Mouse (Mus musculus): ENCODE data around the gene Rpusd1. TPM values are rescaled to one million over a fixed set of nuclear protein-coding genes. Genes with fewer than 3 reads are reported as not detected.

Gene Rpusd1
- polyA plus RNA-seq (2012; rRNA removed) = 16.2 and 21.7 TPM in 2 replicates

- peak; percentile 91 for DNase-seq (ENCODE audit: low spot score)
These were observed at the start of gene Rpusd1, which contains the start of gene Chtf18 for GRCm38 (mm10) chr17:25727265-25728008. Gene Rpusd1, plus strand, starts transcription at chr17:25727670. Gene Chtf18, minus strand, starts transcription at chr17:25727419.

DNA sequence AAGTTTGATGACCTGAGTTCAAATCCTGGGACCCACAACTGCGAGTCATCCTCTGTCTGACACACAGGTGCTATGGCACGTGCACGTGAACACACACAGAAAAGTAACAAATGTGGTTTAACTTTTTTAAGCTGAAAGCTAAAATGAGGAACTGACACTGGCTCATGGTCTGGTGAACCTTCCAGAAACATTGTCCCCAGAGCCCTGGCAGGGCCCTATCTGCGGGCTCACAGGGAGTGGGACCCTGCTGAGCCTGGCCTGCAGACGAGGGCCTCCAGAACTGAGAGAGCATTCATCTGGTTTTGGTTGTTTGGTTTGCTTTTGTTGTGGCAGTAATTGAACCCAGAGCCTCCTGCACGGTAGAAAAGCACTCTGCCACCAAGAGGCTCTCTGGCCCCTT is 49.5 kb upstream of the Rpusd1 start:
- no peak for DNase-seq (ENCODE audit: low spot score)

- DNase-seq (ENCODE audit: low spot score) = no peak
These were observed 47.7 kb upstream of the Rpusd1 start for GRCm38 (mm10) chr17:25679818-25680217.

DNA sequence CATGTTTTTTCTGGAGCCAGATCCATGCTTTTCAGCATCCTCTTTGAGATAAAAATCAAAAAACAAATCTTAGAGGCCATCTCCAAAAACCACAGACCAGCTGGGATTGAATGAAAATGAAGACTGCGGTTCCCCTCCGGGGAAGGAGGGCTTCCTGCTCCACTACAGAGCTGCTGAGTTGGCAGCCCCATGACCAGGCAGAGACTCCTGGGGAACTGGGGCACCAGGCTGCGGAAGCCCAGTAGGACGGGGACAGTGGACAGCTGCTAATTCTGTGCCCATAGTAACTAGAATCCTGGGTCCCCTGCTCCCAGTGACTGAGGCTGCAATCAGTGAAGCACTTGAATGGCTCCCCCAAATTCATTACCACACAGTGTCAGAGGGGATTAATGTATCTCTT is 45.8 kb upstream of the Rpusd1 start:
- no peak for DNase-seq (ENCODE audit: low spot score)

DNA sequence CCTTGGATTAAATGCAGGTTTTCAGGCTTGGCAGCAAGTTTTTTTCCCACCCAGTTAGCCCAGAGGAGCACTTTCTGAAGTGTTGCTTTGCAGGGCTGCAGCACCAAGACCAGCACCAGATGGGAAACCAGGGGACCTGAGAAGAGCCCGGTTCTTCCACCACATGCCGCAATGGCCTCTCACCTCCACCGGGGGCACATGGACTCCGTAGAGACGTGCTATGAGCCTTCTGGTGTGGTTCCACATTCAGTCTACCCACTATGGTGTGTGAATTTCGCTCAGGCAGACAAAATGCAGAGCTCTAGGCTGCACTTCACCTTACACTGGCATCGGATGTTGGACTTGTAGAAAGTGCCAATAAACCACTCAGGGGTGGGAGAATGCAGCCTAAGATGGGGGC is 41.1 kb upstream of the Rpusd1 start:
- no peak for DNase-seq (ENCODE audit: low spot score)

DNA sequence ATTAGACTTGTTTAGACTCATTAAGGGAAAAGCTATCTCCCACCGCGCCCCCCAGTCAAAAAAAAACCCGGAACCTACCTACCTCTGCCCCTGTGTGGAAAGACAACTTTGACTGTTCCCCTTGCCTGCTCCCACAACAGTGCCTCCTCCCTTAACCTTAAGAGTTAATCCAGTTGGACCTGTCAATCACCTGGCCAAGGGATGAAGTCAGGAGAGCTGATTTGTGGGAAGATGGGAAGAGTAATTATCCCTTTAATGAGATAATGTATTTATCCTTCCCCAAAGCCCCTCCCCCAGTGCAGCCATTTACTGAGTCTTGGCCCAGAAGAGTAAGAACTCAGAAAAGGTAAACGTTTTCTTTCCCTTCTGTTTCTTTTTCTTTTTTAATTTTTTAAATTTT is 38.5 kb upstream of the Rpusd1 start:
- no peak for DNase-seq (ENCODE audit: low spot score)

DNA sequence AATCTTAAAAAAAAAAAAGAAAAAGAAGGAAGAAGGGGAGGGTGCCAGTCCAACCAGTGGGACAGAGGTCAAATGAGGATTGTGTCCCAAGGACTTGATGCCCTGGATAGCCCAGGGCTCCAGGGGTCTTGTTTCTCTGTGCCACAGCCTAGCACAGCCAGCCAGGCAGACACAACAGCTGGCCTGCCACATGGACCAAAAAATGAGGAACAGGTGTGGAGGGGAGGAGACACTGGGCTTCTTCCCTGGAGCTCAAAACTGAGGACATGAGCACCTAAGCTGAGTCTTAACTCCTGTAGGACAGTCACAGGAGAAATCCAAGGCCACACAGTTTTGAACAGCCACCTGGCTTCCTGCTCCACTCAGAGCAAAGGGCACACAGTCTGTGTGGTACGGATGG is 31.2 kb upstream of the Rpusd1 start:
- no peak for DNase-seq (ENCODE audit: low spot score)

DNA sequence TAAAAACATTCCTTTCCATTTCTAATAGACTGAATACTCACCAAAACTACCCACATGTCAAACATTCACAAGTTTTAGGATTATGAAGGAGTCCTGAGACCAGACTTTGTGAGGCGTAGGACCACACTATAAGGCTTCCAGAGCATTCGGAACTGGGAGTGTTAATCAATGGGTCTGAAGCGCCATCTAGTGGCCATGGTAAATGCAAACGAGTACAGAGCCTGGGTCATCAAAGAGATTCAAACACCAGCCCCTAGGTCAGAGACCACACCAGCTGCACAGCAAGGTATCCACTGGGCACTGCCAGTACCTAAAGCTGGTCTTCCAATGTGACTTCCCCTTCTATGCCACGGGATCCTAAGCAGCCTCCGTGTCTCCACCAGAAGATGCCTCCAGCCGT is 29.0 kb upstream of the Rpusd1 start:
- no peak for DNase-seq (ENCODE audit: low spot score)

DNA sequence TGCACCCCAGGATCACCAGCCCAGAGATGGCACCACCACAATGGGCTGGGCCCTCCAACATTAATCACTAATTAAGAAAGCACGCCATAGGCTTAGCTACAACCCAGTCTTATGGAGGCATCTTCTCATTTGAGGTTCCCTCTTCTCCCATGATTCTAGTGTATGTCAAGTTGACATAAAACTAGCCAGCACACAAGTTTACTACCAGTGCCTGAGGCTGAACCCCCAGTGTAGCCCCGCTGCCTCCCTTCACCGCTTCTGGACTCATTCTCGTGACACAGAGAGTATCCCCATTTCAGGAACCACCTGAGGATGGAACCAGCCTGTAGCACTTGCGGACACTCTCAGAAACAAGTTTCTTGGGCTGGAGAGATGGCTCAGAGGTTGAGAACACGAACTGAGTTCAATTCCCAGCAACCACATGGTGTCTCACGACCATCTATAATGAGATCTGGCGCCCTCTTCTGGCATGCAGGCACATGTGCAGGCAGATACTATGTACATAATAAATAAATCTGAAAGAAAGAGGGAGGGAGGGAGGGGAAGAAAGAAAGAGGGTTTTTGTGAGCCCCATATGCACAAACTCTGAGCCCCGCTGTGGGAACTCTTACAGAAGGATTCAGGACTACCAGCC is 26.5 kb upstream of the Rpusd1 start:
- DNase-seq (ENCODE audit: low spot score) = no peak

DNA sequence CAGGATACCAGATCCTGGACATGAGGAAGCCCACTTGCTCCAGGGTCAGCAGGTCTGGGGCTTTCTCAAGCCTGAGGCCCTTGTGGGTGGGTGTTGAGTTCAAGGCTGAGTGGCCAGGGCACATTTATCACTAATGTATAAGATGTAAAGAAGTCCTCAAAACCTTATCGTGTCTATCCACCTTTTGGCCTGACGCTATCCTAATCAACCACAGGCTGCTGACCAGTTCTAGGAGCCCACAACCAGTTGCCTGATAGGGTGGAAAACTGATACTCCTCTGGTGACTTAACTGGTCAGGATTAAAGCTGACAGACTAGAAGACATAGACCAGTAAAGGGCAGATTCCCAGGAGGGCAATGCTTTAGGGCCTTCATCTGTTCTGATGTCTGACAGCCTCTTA is 17.5 kb upstream of the Rpusd1 start:
- DNase-seq (ENCODE audit: low spot score) = no peak

GRCm38 (mm10) chr17:25711136-25711535 is 16.3 kb upstream of the Rpusd1 start:
- DNase-seq (ENCODE audit: low spot score) = no peak

DNA sequence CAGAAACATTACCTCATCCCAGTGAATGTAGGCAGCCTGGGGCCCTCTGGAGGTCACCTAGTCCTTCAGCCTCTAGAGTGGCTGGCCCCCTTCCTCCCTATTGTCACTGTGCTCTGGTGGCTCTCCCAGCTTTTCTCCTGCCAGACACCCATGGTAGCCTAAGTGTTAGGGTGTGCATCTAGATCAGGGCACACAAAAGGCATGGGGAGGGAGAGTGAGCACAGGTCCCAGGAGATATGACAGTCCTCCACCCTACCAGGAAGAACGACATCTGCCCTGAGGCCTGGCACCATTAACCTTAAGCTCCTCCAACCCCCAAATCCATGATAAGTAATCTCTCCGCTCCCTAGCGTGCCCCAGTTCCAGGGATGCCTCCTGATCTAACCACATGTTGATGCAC is 11.8 kb upstream of the Rpusd1 start:
- DNase-seq (ENCODE audit: low spot score) = peak; percentile 13

- DNase-seq (ENCODE audit: low spot score) = peak; percentile 17
These were observed 11.3 kb upstream of the Rpusd1 start for GRCm38 (mm10) chr17:25716130-25716529.

- peak; percentile 20 for DNase-seq (ENCODE audit: low spot score)
These were observed 10.5 kb upstream of the Rpusd1 start, which contains the start of gene Gng13 for GRCm38 (mm10) chr17:25716711-25717637. Gene Gng13, plus strand, starts transcription at chr17:25717171.

DNA sequence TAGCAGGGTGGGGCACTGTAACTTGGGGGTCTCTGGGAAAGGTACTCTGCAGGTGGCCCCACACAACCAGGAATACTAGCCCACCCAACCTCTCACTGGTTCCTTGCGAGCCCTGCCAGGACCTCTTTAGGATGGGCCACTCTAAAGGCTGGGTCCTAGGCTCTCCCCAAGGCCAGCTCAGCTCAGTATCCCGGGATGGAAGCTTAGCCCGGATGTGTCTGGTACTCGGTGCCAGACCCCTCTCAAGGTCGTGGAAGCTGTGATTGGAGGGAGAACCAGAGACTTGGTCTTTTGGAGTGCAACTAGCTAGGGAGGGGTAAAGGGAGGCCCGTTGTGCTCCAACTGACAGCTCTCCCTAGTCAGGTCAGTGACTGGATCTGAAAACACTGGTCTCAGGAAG is 9.8 kb upstream of the Rpusd1 start:
- DNase-seq (ENCODE audit: low spot score) = no peak

DNA sequence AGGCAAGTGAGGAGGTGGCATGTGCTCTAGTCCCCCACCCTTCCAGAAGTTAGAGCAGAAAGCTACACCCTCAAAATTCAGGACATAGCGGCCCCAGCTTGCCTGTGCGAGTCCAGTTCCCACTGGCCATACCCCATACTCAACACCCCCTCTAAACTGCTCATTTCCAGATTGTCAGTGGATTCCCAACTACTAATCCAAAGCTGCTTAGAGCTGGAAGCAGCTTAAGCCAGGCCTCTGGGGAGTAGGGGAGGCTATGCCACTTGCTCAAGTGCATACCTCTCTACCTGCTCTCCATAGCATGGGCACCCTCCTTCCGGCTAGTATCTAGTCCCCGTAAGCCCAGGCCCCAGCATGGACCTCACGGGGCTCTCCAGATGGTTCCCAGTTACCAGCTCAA is 6.0 kb upstream of the Rpusd1 start:
- no peak for DNase-seq (ENCODE audit: low spot score)

DNA sequence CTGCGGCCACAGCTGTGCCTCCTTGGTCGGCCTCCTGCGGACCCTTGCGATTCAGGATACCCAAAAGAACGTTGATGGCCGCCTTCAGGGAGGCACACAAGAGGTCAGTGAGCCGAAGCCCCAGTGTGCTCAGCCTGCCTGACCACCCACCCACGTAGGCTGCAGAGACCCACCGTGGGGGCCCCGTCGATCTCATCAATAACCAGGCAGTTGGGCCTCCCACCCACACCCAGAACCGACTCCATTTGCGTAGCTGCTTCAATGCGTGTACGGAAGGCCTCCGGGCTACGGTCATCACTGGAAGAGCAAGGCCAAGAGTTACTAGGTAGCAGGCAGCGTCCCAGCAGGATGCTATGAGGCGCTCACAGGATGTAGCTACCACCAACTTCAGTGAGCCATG is 4.0 kb upstream of the Rpusd1 start:
- DNase-seq (ENCODE audit: low spot score) = no peak

GRCm38 (mm10) chr17:25723919-25724318 is 3.6 kb upstream of the Rpusd1 start:
- DNase-seq (ENCODE audit: low spot score) = no peak

DNA sequence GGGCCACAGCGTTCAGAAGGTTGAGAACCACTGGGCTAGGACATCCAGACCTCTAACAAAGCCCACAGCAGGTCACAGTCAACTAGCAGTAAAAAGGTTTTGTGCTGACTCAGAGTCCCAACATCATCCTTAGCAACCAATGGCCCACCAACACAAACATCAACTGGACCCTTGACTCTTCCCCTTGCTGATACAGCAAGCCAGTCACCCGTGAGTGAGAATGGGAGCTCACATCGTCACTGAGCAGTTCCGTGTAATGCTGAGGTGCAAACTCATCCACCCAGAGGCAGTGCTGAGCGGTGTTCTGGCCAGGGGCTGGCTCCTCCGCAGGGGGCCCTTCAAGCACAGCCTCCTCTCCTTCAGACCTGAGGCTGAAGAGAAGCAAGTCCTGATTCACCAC is 2.2 kb upstream of the Rpusd1 start:
- DNase-seq (ENCODE audit: low spot score) = no peak

GRCm38 (mm10) chr17:25728009-25728270 is 470 bp downstream of the Rpusd1 start:
- no peak for DNase-seq (ENCODE audit: low spot score)

GRCm38 (mm10) chr17:25732082-25732481 is 4.6 kb downstream of the Rpusd1 start:
- DNase-seq (ENCODE audit: low spot score) = peak; percentile 63

DNA sequence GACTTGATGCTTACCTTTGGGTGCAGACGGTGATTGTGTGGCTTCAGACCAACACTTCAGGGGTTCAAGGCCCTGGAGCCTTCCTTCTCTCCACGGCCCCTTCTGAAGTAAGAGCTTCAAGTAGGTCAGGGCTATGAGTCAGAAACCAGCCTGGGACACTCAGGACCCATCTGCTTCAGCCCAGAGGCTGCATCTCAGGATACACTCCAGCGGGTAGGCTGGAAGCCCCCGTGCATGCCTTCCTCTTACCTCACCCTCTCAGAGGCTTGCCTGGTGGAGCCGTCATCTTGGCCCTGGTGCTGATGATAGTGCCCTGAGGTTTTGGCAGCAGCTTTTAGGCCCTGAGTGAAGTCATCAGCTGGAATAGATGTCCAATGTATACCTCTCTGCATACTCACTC is 7.8 kb downstream of the Rpusd1 start:
- DNase-seq (ENCODE audit: low spot score) = no peak

DNA sequence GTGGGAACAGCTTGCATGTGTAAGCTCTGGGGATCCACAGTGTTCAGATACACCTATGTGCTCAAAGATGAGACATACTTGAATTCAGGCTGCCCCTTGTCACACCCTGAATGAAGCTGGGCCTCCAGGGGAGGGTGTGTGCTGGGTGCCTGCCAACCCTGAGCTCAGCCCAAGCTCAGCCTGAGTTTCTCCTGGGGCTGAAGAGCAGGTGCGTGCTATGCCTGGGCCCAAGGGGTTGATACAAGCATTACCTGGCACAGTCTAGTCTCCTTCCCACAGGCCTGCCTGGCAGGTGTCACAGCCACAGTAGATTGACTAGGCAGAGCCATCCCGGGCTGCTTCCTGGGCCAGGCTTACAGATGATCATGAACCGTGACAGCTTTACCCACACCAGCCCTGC is 8.3 kb downstream of the Rpusd1 start, which contains the start of gene Mslnl:
Mslnl (plus strand) TSS at position 298 of the 400 bp plus-strand sequence.
- no peak for DNase-seq (ENCODE audit: low spot score)

Data from urinary bladder, adult 2 months (tissue).